Mouse (Mus musculus) embryonic fibroblast, embryonic 13.5 days (primary cell): ENCODE results near the gene Lrrc46.

Experiments
- CTCF ChIP-seq: IDR thresholded peaks from 2 replicates; pipeline ENCODE4 v1.5.1; 2011; ENCODE audit warnings: mild to moderate bottlenecking, control low read depth, low read length, moderate library complexity, borderline replicate concordance; ENCODE audit not compliant: insufficient read depth
- POLR2A ChIP-seq: IDR thresholded peaks from 2 replicates; pipeline ENCODE4 v1.6.1; 2011; ENCODE audit warnings: low read depth, mild to moderate bottlenecking, control low read depth, low read length, moderate library complexity

DNA sequence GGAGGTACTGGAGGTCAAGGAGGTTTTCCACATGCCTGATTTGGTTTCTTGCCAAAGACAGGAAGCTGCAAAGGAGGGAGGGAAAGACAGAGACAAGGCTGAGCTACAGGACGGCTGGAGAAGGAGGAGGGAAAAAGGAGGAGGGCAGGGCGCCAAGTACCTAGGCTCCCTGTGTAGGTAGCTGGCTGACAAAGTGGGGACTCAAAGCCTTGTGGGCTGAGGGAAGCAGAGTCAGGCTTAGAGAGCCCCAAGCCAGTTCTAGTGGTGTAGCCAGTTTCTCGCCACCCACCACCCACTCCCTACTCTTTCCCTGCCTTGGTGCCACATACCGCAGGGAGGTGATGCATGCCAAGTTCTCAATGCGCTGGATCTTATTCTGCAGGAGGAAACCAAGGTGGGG is 5.1 kb downstream of the Lrrc46 start:
- no peak for TF ChIP-seq CTCF
- TF ChIP-seq POLR2A: no peak
